Mouse (Mus musculus): ENCODE measurements around the gene Susd3. TPM values are rescaled to one million over a fixed set of nuclear protein-coding genes. Genes with fewer than 3 reads are reported as not detected.

Susd3 gene
- total and polyA plus RNA-seq, 3 experiments, result 2.0 to 8.6 (median 3.3) TPM

DNA sequence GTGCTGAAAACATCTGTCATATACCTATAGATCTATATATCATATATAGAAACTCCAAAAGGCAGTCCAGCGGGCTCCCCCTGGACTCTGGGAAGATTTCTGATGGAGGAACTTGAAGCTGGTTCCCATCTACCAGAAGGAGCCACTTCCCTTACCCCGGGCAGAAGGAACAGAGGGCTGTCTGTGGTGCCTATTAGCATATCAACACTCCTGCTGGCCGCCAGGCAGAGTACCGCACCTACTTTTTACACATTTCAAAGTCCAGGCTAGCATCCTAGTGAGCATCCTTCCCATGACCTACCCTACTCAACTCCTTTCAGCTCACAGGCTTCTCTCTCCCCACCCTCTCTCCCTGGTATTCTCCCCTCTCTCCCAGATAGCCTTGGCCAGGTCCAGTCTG, 22.9 kb downstream of the Susd3 start:
- H3K9me3 ChIP-seq (replicated peaks), result no peaks in the 10 kb centered on the region
- ATAC-seq (ENCODE audit: extremely low read depth, insufficient number of reproducible peaks, low FRiP score, poor library complexity, severe bottlenecking), result no peak

DNA sequence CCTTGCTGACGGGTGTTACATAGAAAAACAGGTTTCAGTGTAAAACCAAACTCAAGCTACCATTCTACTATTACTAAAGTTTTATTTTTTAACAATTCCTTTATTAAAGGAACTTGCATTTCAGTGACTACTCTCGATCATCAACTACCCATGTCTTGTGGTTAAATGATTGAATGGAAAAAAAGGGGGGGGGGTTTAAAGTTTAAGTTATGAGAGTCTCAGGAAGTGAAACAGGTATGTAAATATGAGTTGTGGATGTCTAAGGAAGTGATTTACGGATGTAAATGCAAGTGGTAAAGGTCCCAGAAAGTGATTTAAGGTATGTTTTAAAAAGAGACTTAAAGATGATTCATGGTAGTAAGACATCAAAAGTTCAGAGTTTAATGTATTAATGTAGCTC, 23.3 kb downstream of the Susd3 start:
- Histone ChIP-seq H3K4me1 (ENCODE audit: insufficient read depth, low read depth, low read length) (no peaks in the 10 kb centered on the region), H3K4me3 (ENCODE audit: low read depth, low read length) (no peak overlapping the region), H3K36me3 (replicated peaks) (no peaks in the 10 kb centered on the region), H3K9me3 (replicated peaks) (no peaks in the 10 kb centered on the region), H3K27me3 (ENCODE audit: insufficient read depth, low read length) (peaks cover 40% of the 10 kb centered on the region)
- no peak for TF ChIP-seq POLR2AphosphoS5 (IDR thresholded peaks at IDR 0.05; ENCODE audit: insufficient replicate concordance, low read depth, low read length)
- TF ChIP-seq GATA2 (IDR thresholded peaks at IDR 0.05; ENCODE audit: borderline replicate concordance, low read depth, low read length), result no peak
- ATAC-seq (ENCODE audit: extremely low read depth, insufficient number of reproducible peaks, low FRiP score, poor library complexity, severe bottlenecking), result no peak
- no peak for DNase-seq (ENCODE audit: low spot score)

More for the DNA sequence above, 22.9 kb downstream of the Susd3 start:
- Histone ChIP-seq H3K4me3 (ENCODE audit: low read depth, low read length) (no peak overlapping the region), H3K27me3 (ENCODE audit: insufficient read depth, low read length) (peaks cover 40% of the 10 kb centered on the region), H3K4me1 (ENCODE audit: insufficient read depth, low read depth, low read length) (no peaks in the 10 kb centered on the region), H3K36me3 (replicated peaks) (no peaks in the 10 kb centered on the region)
- no peak for DNase-seq (ENCODE audit: low spot score)
- TF ChIP-seq TAL1 (conservative IDR thresholded peaks at IDR 0.05; ENCODE audit: low read depth, low read length) (no peak), CTCF (IDR thresholded peaks at IDR 0.05; ENCODE audit: low read depth, low read length) (no peak), GATA2 (IDR thresholded peaks at IDR 0.05; ENCODE audit: borderline replicate concordance, low read depth, low read length) (no peak), POLR2AphosphoS5 (IDR thresholded peaks at IDR 0.05; ENCODE audit: insufficient replicate concordance, low read depth, low read length) (no peak), GATA1 (IDR thresholded peaks at IDR 0.05; ENCODE audit: borderline replicate concordance, low read length) (no peak)

- Histone ChIP-seq H3K9me3 (replicated peaks) (no peaks in the 10 kb centered on the region), H3K4me3 (ENCODE audit: low read depth, low read length) (no peak overlapping the region), H3K4me1 (ENCODE audit: insufficient read depth, low read depth, low read length) (no peaks in the 10 kb centered on the region), H3K36me3 (replicated peaks) (no peaks in the 10 kb centered on the region), H3K27me3 (ENCODE audit: insufficient read depth, low read length) (peaks cover 40% of the 10 kb centered on the region)
- DNase-seq (ENCODE audit: low spot score) (no peak), ATAC-seq (ENCODE audit: extremely low read depth, insufficient number of reproducible peaks, low FRiP score, poor library complexity, severe bottlenecking) (no peak)
- TF ChIP-seq GATA2 (IDR thresholded peaks at IDR 0.05; ENCODE audit: borderline replicate concordance, low read depth, low read length) (no peak), TAL1 (conservative IDR thresholded peaks at IDR 0.05; ENCODE audit: low read depth, low read length) (no peak), POLR2AphosphoS5 (IDR thresholded peaks at IDR 0.05; ENCODE audit: insufficient replicate concordance, low read depth, low read length) (no peak)
Observed at GRCm38 (mm10) chr13:49224729-49225128, 23.8 kb downstream of the Susd3 start.

DNA sequence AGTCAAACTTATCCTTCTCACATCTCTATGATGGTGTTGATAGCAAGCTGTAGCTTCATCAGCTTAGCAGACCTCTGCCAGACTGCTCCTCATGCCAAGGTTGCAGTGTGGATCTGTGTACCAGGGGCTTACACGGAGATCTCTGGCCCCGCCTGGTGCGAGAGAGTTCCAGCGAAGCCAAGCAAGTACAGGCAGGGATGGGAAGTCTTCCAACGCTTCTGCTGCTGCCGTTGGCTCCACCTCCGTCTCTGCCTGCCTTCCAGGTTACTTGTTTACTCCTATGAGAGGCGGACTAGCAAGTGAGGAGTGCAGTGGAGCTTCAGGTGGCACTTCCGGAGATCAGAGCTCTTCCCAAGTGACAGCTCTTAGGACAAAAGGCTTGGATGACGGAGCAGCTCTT, 24.2 kb downstream of the Susd3 start:
- Histone ChIP-seq H3K9me3 (replicated peaks) (no peaks in the 10 kb centered on the region), H3K27me3 (ENCODE audit: insufficient read depth, low read length) (peaks cover 45% of the 10 kb centered on the region), H3K36me3 (replicated peaks) (no peaks in the 10 kb centered on the region), H3K4me1 (ENCODE audit: insufficient read depth, low read depth, low read length) (no peaks in the 10 kb centered on the region), H3K4me3 (ENCODE audit: low read depth, low read length) (no peak overlapping the region)
- DNase-seq (ENCODE audit: low spot score) (no peak), ATAC-seq (ENCODE audit: extremely low read depth, insufficient number of reproducible peaks, low FRiP score, poor library complexity, severe bottlenecking) (no peak)
- TF ChIP-seq CTCF (IDR thresholded peaks at IDR 0.05; ENCODE audit: low read depth, low read length) (no peak), POLR2AphosphoS5 (IDR thresholded peaks at IDR 0.05; ENCODE audit: insufficient replicate concordance, low read depth, low read length) (no peak), TAL1 (conservative IDR thresholded peaks at IDR 0.05; ENCODE audit: low read depth, low read length) (no peak), GATA1 (IDR thresholded peaks at IDR 0.05; ENCODE audit: borderline replicate concordance, low read length) (no peak), GATA2 (IDR thresholded peaks at IDR 0.05; ENCODE audit: borderline replicate concordance, low read depth, low read length) (no peak)

- no peaks in the 10 kb centered on the region for H3K36me3 ChIP-seq (replicated peaks)
- H3K9me3 ChIP-seq (replicated peaks), result no peaks in the 10 kb centered on the region
- TF ChIP-seq GATA1 (IDR thresholded peaks at IDR 0.05; ENCODE audit: borderline replicate concordance, low read length), result no peak
- no peak for TF ChIP-seq POLR2AphosphoS5 (IDR thresholded peaks at IDR 0.05; ENCODE audit: insufficient replicate concordance, low read depth, low read length)
- no peak for TF ChIP-seq CTCF (IDR thresholded peaks at IDR 0.05; ENCODE audit: low read depth, low read length)
- TF ChIP-seq TAL1 (conservative IDR thresholded peaks at IDR 0.05; ENCODE audit: low read depth, low read length), result no peak
- TF ChIP-seq GATA2 (IDR thresholded peaks at IDR 0.05; ENCODE audit: borderline replicate concordance, low read depth, low read length), result no peak
- no peak overlapping the region for H3K4me3 ChIP-seq (ENCODE audit: low read depth, low read length)
- peaks cover 54% of the 10 kb centered on the region for H3K27me3 ChIP-seq (ENCODE audit: insufficient read depth, low read length)
- ATAC-seq (ENCODE audit: extremely low read depth, insufficient number of reproducible peaks, low FRiP score, poor library complexity, severe bottlenecking) (no peak), DNase-seq (ENCODE audit: low spot score) (no peak)
- peaks cover 10% of the 10 kb centered on the region for H3K4me1 ChIP-seq (ENCODE audit: insufficient read depth, low read depth, low read length)
Observed at GRCm38 (mm10) chr13:49220912-49221311, 27.6 kb downstream of the Susd3 start.

- Histone ChIP-seq H3K9me3 (replicated peaks) (no peaks in the 10 kb centered on the region), H3K4me3 (ENCODE audit: low read depth, low read length) (no peak overlapping the region), H3K4me1 (ENCODE audit: insufficient read depth, low read depth, low read length) (peaks cover 20% of the 10 kb centered on the region), H3K27me3 (ENCODE audit: insufficient read depth, low read length) (peaks cover 53% of the 10 kb centered on the region), H3K36me3 (replicated peaks) (no peaks in the 10 kb centered on the region)
- TF ChIP-seq CTCF (IDR thresholded peaks at IDR 0.05; ENCODE audit: low read depth, low read length), result no peak
- no peak for TF ChIP-seq GATA1 (IDR thresholded peaks at IDR 0.05; ENCODE audit: borderline replicate concordance, low read length)
- TF ChIP-seq TAL1 (conservative IDR thresholded peaks at IDR 0.05; ENCODE audit: low read depth, low read length), result no peak
- TF ChIP-seq POLR2AphosphoS5 (IDR thresholded peaks at IDR 0.05; ENCODE audit: insufficient replicate concordance, low read depth, low read length), result no peak
- TF ChIP-seq GATA2 (IDR thresholded peaks at IDR 0.05; ENCODE audit: borderline replicate concordance, low read depth, low read length), result no peak
- no peak for ATAC-seq (ENCODE audit: extremely low read depth, insufficient number of reproducible peaks, low FRiP score, poor library complexity, severe bottlenecking)
- DNase-seq (ENCODE audit: low spot score), result no peak
Observed at GRCm38 (mm10) chr13:49219367-49219766, 29.1 kb downstream of the Susd3 start.

DNA sequence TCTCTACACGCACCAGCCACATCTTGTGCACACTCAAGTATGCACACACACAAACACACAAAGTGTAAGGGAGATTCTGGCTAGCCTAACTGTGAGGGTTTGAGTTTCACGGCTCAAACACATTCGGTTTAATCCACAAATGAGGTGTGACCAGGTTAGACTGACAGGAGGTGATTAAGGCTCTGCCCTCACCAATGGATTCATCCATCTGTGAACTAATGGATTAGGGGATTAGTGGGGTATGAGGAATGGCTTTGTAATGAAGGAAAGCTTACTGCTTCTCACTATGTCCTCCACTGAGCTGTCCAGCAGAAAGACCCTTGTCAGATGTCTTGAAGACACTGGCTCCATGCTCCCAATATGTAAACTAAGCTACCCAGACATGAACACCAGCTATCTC, 29.9 kb downstream of the Susd3 start:
- DNase-seq (ENCODE audit: low spot score) (no peak), ATAC-seq (ENCODE audit: extremely low read depth, insufficient number of reproducible peaks, low FRiP score, poor library complexity, severe bottlenecking) (no peak)
- Histone ChIP-seq H3K4me1 (ENCODE audit: insufficient read depth, low read depth, low read length) (peaks cover 22% of the 10 kb centered on the region), H3K9me3 (replicated peaks) (no peaks in the 10 kb centered on the region), H3K27me3 (ENCODE audit: insufficient read depth, low read length) (peaks cover 53% of the 10 kb centered on the region), H3K36me3 (replicated peaks) (no peaks in the 10 kb centered on the region), H3K4me3 (ENCODE audit: low read depth, low read length) (no peak overlapping the region)
- no peak for TF ChIP-seq GATA2 (IDR thresholded peaks at IDR 0.05; ENCODE audit: borderline replicate concordance, low read depth, low read length)
- TF ChIP-seq GATA1 (IDR thresholded peaks at IDR 0.05; ENCODE audit: borderline replicate concordance, low read length), result no peak
- TF ChIP-seq POLR2AphosphoS5 (IDR thresholded peaks at IDR 0.05; ENCODE audit: insufficient replicate concordance, low read depth, low read length), result no peak
- no peak for TF ChIP-seq CTCF (IDR thresholded peaks at IDR 0.05; ENCODE audit: low read depth, low read length)
- TF ChIP-seq TAL1 (conservative IDR thresholded peaks at IDR 0.05; ENCODE audit: low read depth, low read length), result no peak
